Mouse (Mus musculus): ENCODE measurements at regions not wholly inside any gene's neighbourhood (a gene's known extent, or its start where the extent isn't known, plus 50 kb on each side); places are given as distances from the start of the nearest gene placed in this dataset.

GRCm38 (mm10) chr12:21568415-21569040 is 151.1 kb upstream of the Ywhaq start:
- TF ChIP-seq POLR2A (IDR thresholded peaks at IDR 0.05; ENCODE audit: borderline replicate concordance, extremely low read depth, low read depth, low read length) (no peak), CTCF (IDR thresholded peaks at IDR 0.05; ENCODE audit: insufficient read depth, low read length) (no peak)

All from lung, adult 2 months (tissue).